Mouse (Mus musculus): ENCODE data around the gene Ggt5. TPM values are rescaled to one million over a fixed set of nuclear protein-coding genes. Genes with fewer than 3 reads are reported as not detected.
A peak's percentile ranks its signal among the peaks of the same experiment; 100 is the strongest.

The Ggt5 gene
- total and polyA plus RNA-seq, 2 experiments from 2014 or later: 2.6 to 4.3 TPM

- H3K36me3 ChIP-seq (ENCODE audit: insufficient read depth): peaks cover 30% of the 10 kb centered on the region
- H3K27ac ChIP-seq (ENCODE audit: low read depth, low read length): no peak overlapping the region
- H3K4me3 ChIP-seq (ENCODE audit: low read depth, low read length): no peak overlapping the region
- 93% methylated on average over 8 of the region's 8 CpGs for WGBS
- H3K4me2 ChIP-seq (ENCODE audit: low read depth): no peak overlapping the region
- H3K27me3 ChIP-seq (ENCODE audit: insufficient read depth, low read length): no peaks in the 10 kb centered on the region
- H3K9me3 ChIP-seq (ENCODE audit: low read length): no peaks in the 10 kb centered on the region
- no peak for ATAC-seq
- 0 out of 2 replicates have a peak, but pooled peaks cover 12% of the 10 kb centered on the region for H3K4me1 ChIP-seq (ENCODE audit: insufficient read depth)
- H3K9ac ChIP-seq: no peak overlapping the region
- no peak for DNase-seq
- no peak for TF ChIP-seq CTCF (IDR thresholded peaks at IDR 0.05; ENCODE audit: low read depth)
These were observed 35.0 kb upstream of the Ggt5 start for GRCm38 (mm10) chr10:75554090-75554489.

GRCm38 (mm10) chr10:75555557-75555956, 33.6 kb upstream of the Ggt5 start:
- no peak overlapping the region for H3K4me3 ChIP-seq (ENCODE audit: low read depth, low read length)
- H3K27ac ChIP-seq (ENCODE audit: low read depth, low read length): peak overlapping the region; percentile 57; the same call in 1 of the 2 replicates
- peaks cover 30% of the 10 kb centered on the region for H3K36me3 ChIP-seq (ENCODE audit: insufficient read depth)
- 0 out of 2 replicates have a peak, but pooled peaks cover 18% of the 10 kb centered on the region for H3K4me1 ChIP-seq (ENCODE audit: insufficient read depth)
- no peak for DNase-seq
- no peak overlapping the region for H3K4me2 ChIP-seq (ENCODE audit: low read depth)
- 53% methylated on average over 6 of the region's 6 CpGs for WGBS
- no peak for TF ChIP-seq CTCF (IDR thresholded peaks at IDR 0.05; ENCODE audit: low read depth)
- no peak for ATAC-seq
- H3K9ac ChIP-seq: no peak overlapping the region
- H3K27me3 ChIP-seq (ENCODE audit: insufficient read depth, low read length): no peaks in the 10 kb centered on the region
- no peaks in the 10 kb centered on the region for H3K9me3 ChIP-seq (ENCODE audit: low read length)

GRCm38 (mm10) chr10:75556026-75556425, 33.1 kb upstream of the Ggt5 start:
- Histone ChIP-seq H3K27me3 (ENCODE audit: insufficient read depth, low read length) (no peaks in the 10 kb centered on the region), H3K4me2 (ENCODE audit: low read depth) (no peak overlapping the region), H3K9ac (no peak overlapping the region), H3K4me3 (ENCODE audit: low read depth, low read length) (no peak overlapping the region), H3K36me3 (ENCODE audit: insufficient read depth) (peaks cover 30% of the 10 kb centered on the region), H3K9me3 (ENCODE audit: low read length) (no peaks in the 10 kb centered on the region), H3K27ac (ENCODE audit: low read depth, low read length) (0 out of 2 replicates have a peak overlapping the region, but pooled peaks have one; percentile 10), H3K4me1 (ENCODE audit: insufficient read depth) (0 out of 2 replicates have a peak, but pooled peaks cover 23% of the 10 kb centered on the region)
- WGBS: 14% methylated on average over 9 of the region's 9 CpGs
- peak; percentile 82 for DNase-seq
- TF ChIP-seq CTCF (IDR thresholded peaks at IDR 0.05; ENCODE audit: low read depth): no peak; the same call in 1 of the 2 replicates
- peak; percentile 75 for ATAC-seq

- WGBS: 9% methylated on average over 3 of the region's 3 CpGs
- TF ChIP-seq CTCF (IDR thresholded peaks at IDR 0.05; ENCODE audit: low read depth): no peak
- Histone ChIP-seq H3K27me3 (ENCODE audit: insufficient read depth, low read length) (no peaks in the 10 kb centered on the region), H3K36me3 (ENCODE audit: insufficient read depth) (peaks cover 22% of the 10 kb centered on the region), H3K4me3 (ENCODE audit: low read depth, low read length) (peak overlapping the region; percentile 74), H3K4me1 (ENCODE audit: insufficient read depth) (0 out of 2 replicates have a peak, but pooled peaks cover 23% of the 10 kb centered on the region), H3K9me3 (ENCODE audit: low read length) (no peaks in the 10 kb centered on the region), H3K27ac (ENCODE audit: low read depth, low read length) (peak overlapping the region; percentile 93), H3K4me2 (ENCODE audit: low read depth) (peak overlapping the region; percentile 94), H3K9ac (peak overlapping the region; percentile 83)
- ATAC-seq: peak; percentile 47
- DNase-seq: peak; percentile 79
These were observed 30.6 kb upstream of the Ggt5 start for GRCm38 (mm10) chr10:75558515-75558914.

GRCm38 (mm10) chr10:75559041-75559675, 30.0 kb upstream of the Ggt5 start:
- no peaks in the 10 kb centered on the region for H3K9me3 ChIP-seq (ENCODE audit: low read length)
- H3K27me3 ChIP-seq (ENCODE audit: insufficient read depth, low read length): no peaks in the 10 kb centered on the region
- H3K9ac ChIP-seq: peak overlapping the region; percentile 83
- peak overlapping the region; percentile 93 for H3K27ac ChIP-seq (ENCODE audit: low read depth, low read length)
- ATAC-seq (peak; percentile 10), DNase-seq (no peak)
- H3K4me2 ChIP-seq (ENCODE audit: low read depth): peak overlapping the region; percentile 94
- H3K4me1 ChIP-seq (ENCODE audit: insufficient read depth): 0 out of 2 replicates have a peak, but pooled peaks cover 23% of the 10 kb centered on the region
- no peak for TF ChIP-seq CTCF (IDR thresholded peaks at IDR 0.05; ENCODE audit: low read depth)
- peaks cover 15% of the 10 kb centered on the region for H3K36me3 ChIP-seq (ENCODE audit: insufficient read depth)
- 3% methylated on average over 14 of the region's 14 CpGs for WGBS
- peak overlapping the region; percentile 74 for H3K4me3 ChIP-seq (ENCODE audit: low read depth, low read length)

- TF ChIP-seq CTCF (IDR thresholded peaks at IDR 0.05; ENCODE audit: low read depth): peak; percentile 14; the same call in 1 of the 2 replicates
- Histone ChIP-seq H3K4me2 (ENCODE audit: low read depth) (peak within 1 kb of the TSS; percentile 94), H3K9me3 (ENCODE audit: low read length) (no peaks in the 10 kb centered on the region), H3K4me1 (ENCODE audit: insufficient read depth) (0 out of 2 replicates have a peak, but pooled peaks cover 23% of the 10 kb centered on the region), H3K27me3 (ENCODE audit: insufficient read depth, low read length) (no peaks in the 10 kb centered on the region), H3K27ac (ENCODE audit: low read depth, low read length) (peak within 1 kb of the TSS; percentile 93), H3K9ac (peak within 1 kb of the TSS; percentile 83), H3K36me3 (ENCODE audit: insufficient read depth) (peaks cover 12% of the 10 kb centered on the region), H3K4me3 (ENCODE audit: low read depth, low read length) (peak within 1 kb of the TSS; percentile 74)
- peak; percentile 72 for DNase-seq
- ATAC-seq: peak; percentile 54
- WGBS: under 1% methylated on average over 74 of the region's 75 CpGs
These were observed 29.2 kb upstream of the Ggt5 start, which contains the start of gene Lrrc75b for GRCm38 (mm10) chr10:75559676-75560548. Gene Lrrc75b (minus strand): TSS chr10:75560330.
